Mouse (Mus musculus): ENCODE results near the gene AI467606.

Gene AI467606

GRCm38 (mm10) chr7:127110239-127111007, 19.3 kb downstream of the AI467606 start:
- CTCF ChIA-PET = interaction anchor here (0.5 to 2.9 kb wide), 48 partner anchors 9 to 883 kb away, joined by 3 to 20 read pairs (median 3); partner anchors contain the start of genes Qprt (in 2 of the 4), AI467606 (in 1 of the 4), Maz (in 1 of the 4) and Mvp (in 1 of the 4)
- POLR2A ChIA-PET = interaction anchor here (0.5 to 1.6 kb wide), 16 partner anchors 10 to 406 kb away, joined by 3 to 6 read pairs (median 3); partner anchors contain the start of genes Maz (in 2 of the 4), Pagr1a (in 2 of the 4), Pagr1b (in 1 of the 4) and Qprt (in 1 of the 4)

DNA sequence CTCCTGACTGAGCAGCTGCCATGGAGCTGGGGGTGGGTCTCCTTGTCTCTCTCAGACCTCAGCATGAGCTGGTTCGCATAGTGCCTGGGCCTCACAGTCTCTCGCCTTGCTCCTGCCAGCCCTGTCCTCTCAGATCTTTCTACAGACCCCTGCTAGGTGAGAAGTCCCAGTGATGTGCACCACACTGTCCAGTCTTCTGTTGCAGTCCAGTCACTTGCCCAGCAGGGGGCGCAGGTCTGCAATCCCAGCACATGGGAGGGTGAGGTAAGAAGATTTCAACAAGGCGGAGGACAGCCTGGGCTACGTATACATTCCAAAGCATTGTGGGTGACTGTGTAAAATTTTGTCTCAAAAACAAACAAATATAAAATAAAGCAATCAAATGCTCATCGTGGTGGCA, 20.3 kb downstream of the AI467606 start:
- ChIA-PET CTCF (interaction anchor here (0.5 to 2.9 kb wide), 29 partner anchors 9 to 1688 kb away, joined by 3 to 20 read pairs (median 3); partner anchors contain the start of genes Qprt (in 2 of the 4) and Maz (in 1 of the 4)), POLR2A (interaction anchor here in 3 of 4 experiments (0.6 to 1.6 kb wide), 8 partner anchors 10 to 332 kb away, joined by 3 to 6 read pairs (median 4); partner anchors contain the start of genes Maz (in 2 of the 3) and Qprt (in 1 of the 3))

DNA sequence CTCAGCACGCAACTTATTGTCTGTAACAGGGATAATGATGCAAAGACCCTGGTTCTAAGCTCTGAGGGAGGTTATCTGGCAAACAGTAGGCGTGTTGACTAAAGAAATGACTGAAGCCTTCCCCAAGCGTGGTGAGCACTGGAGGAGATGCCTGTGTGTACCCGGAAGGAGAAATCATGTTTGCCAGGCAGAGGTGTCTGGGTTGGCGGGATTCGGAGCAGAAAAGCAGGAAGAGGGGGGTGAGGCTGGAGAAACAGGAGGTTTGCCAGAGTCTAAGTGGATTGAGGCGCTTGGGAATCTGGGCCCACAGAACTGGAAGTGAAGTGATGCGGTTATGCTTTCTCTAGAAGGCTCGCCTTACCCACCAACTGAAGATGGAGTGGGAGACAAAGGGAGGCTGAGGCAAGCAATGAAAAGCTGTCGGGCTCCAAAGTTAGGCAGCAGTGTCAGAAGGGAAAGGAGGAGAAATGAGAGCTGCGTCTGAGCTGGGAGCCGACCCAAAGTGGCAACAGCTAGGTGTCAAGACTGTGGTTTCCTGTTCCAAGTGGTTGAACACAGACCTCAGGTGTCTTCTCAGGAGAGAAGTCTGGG, 21.2 kb downstream of the AI467606 start:
- CTCF ChIA-PET = interaction anchor here (0.6 to 2.9 kb wide), 9 partner anchors 9 to 1687 kb away, joined by 3 to 20 read pairs (median 8); partner anchors contain the start of genes Qprt (in 1 of the 4) and Sh2b1 (in 1 of the 4)
- POLR2A ChIA-PET = interaction anchor here in 2 of 4 experiments (0.6 to 1.3 kb wide), 5 partner anchors 9 to 215 kb away, joined by 3 to 4 read pairs (median 3); partner anchors contain the start of gene Qprt (in 1 of the 2)

- POLR2A ChIA-PET = interaction anchor here in 3 of 4 experiments (0.6 to 1.3 kb wide), 8 partner anchors 9 to 215 kb away, joined by 3 to 4 read pairs (median 4); partner anchors contain the start of genes Cd2bp2 (in 1 of the 3) and Qprt (in 1 of the 3)
These were observed 21.9 kb downstream of the AI467606 start for GRCm38 (mm10) chr7:127112921-127113597.

DNA sequence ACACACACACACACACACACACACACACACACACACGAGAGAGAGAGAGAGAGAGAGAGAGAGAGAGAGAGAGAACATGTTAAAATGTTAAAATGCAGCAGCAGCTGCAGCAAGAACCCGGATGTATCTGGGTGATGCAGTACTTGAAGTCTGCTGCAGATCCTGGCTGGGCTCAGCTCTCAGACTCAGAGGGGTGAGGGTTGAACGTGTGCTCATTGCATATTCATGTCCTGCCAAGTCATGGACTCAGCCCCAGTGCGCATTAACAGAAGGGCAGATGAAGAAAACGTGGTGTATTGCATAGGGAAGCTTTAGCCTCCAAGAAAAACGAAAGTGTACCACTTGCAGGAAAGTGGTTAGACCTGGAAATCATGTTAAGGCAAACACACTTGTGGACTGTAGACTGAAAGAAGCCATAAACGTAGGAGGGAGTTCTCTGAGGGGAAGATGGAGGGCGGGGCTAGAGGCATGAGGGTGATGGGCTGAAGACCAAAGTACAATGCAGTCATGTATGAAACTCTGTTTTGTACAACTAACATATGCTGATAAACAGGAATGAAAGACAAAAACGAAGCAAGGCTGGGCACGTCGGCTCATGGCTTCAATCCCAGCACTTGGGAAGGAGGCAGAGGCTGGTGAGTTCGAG, 22.6 kb downstream of the AI467606 start:
- ChIA-PET CTCF (interaction anchor here in 3 of 4 experiments (0.6 to 1.8 kb wide), 6 partner anchors 16 to 551 kb away, joined by 3 to 9 read pairs (median 4); partner anchors contain the start of gene Kif22 (in 1 of the 3)), POLR2A (interaction anchor here in 3 of 4 experiments (0.7 to 1.5 kb wide), 9 partner anchors 8 to 216 kb away, joined by 3 to 7 read pairs (median 3); partner anchors contain the start of genes Cd2bp2 (in 1 of the 3), Maz (in 1 of the 3) and Qprt (in 1 of the 3))

More at GRCm38 (mm10) chr7:127112921-127113597, 21.9 kb downstream of the AI467606 start:
- CTCF ChIA-PET = interaction anchor here (0.6 to 2.9 kb wide), 8 partner anchors 16 to 552 kb away, joined by 3 to 20 read pairs (median 4); partner anchors contain the start of gene Kif22 (in 1 of the 4)

- POLR2A ChIA-PET = interaction anchor here in 2 of 4 experiments (1.1 to 1.5 kb wide), 6 partner anchors 15 to 139 kb away, joined by 3 read pairs; partner anchors contain the start of gene Maz (in 1 of the 2)
- CTCF ChIA-PET = interaction anchor here in 1 of 4 experiments (1.8 kb wide), 1 partner anchor 14 kb away, joined by 9 read pairs; no protein-coding TSS in a partner anchor
These were observed 23.8 kb downstream of the AI467606 start for GRCm38 (mm10) chr7:127114920-127115319.

- ChIA-PET POLR2A (interaction anchor here in 3 of 4 experiments (0.7 to 1.3 kb wide), 6 partner anchors 11 to 550 kb away, joined by 3 to 5 read pairs (median 3); no protein-coding TSS in a partner anchor), CTCF (interaction anchor here in 2 of 4 experiments (0.5 to 1.4 kb wide), 3 partner anchors 46 to 66 kb away, joined by 3 to 4 read pairs (median 4); no protein-coding TSS in a partner anchor)
These were observed 25.3 kb downstream of the AI467606 start for GRCm38 (mm10) chr7:127116331-127116935.

- CTCF ChIA-PET = interaction anchor here in 3 of 4 experiments (0.5 to 2.0 kb wide), 23 partner anchors 12 to 952 kb away, joined by 3 to 7 read pairs (median 3); partner anchors contain the start of genes Dctpp1 (in 1 of the 3), Kif22 (in 1 of the 3) and Maz (in 1 of the 3)
- POLR2A ChIA-PET = interaction anchor here (0.8 to 1.7 kb wide), 6 partner anchors 13 to 154 kb away, joined by 3 to 5 read pairs (median 3); partner anchors contain the start of gene Cd2bp2 (in 1 of the 4)
These were observed 26.8 kb downstream of the AI467606 start for GRCm38 (mm10) chr7:127117948-127118347.

DNA sequence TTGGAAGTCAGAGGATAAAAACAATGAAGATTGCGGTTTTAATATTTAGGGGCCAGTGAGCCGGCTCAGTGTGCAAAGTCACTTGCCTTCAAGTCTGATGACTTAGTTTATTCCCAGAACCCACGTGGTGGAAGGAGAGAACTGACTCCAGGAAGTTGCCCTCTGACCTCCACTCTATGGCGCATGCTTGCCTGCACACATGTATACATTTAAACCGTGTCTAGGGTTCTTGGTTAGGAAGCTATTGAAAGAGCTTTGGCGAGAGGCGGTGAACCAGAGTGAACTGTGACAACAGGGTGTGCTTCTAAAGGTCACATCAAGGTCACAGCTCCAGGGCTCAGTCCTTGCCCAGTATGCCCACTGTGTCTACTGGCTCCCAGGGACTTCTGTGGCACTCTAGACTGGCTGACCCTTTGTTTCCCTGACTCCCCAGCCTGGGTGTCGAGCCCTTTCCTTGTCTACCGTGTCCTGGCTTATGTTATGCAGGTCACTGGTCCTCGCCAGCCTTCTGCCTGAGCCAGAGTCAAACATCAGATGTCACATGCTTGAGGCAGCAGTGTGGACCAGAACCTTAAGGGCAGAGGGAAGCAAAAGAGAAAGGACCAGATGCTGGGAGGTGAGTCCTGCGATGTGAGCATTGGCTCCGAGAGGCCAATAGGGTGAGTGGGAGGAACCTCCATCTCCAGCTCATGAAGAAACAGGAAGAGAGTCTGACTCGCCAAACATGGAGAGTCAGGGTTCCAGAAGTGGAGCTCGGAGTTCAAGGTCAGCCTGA, 27.7 kb downstream of the AI467606 start:
- CTCF ChIA-PET = interaction anchor here in 2 of 4 experiments (0.5 to 2.0 kb wide), 12 partner anchors 11 to 180 kb away, joined by 3 to 7 read pairs (median 3); no protein-coding TSS in a partner anchor
- POLR2A ChIA-PET = interaction anchor here (0.6 to 1.7 kb wide), 10 partner anchors 10 to 395 kb away, joined by 3 to 5 read pairs (median 3); partner anchors contain the start of gene Maz (in 1 of the 4)

GRCm38 (mm10) chr7:127121061-127121910, 30.1 kb downstream of the AI467606 start:
- CTCF ChIA-PET = interaction anchor here in 3 of 4 experiments (0.6 to 2.1 kb wide), 5 partner anchors 10 to 567 kb away, joined by 3 to 9 read pairs (median 5); no protein-coding TSS in a partner anchor
- POLR2A ChIA-PET = interaction anchor here (0.5 to 1.6 kb wide), 17 partner anchors 8 to 145 kb away, joined by 3 to 7 read pairs (median 4); partner anchors contain the start of genes Cdiptos (in 1 of the 4), Maz (in 1 of the 4) and Pagr1a (in 1 of the 4)

- ChIA-PET CTCF (interaction anchor here in 3 of 4 experiments (0.6 to 2.1 kb wide), 4 partner anchors 10 to 568 kb away, joined by 5 to 9 read pairs (median 6); no protein-coding TSS in a partner anchor), POLR2A (interaction anchor here (0.5 to 1.6 kb wide), 18 partner anchors 8 to 145 kb away, joined by 3 to 7 read pairs (median 4); partner anchors contain the start of genes Cdiptos (in 1 of the 4) and Maz (in 1 of the 4))
These were observed 30.7 kb downstream of the AI467606 start, which contains the start of gene Qprt for GRCm38 (mm10) chr7:127121911-127122270. TSS of gene Qprt (minus strand) at chr7:127122226.

GRCm38 (mm10) chr7:127129638-127130037, 38.5 kb downstream of the AI467606 start:
- ChIA-PET POLR2A (interaction anchor here in 3 of 4 experiments (0.6 to 1.6 kb wide), 8 partner anchors 8 to 145 kb away, joined by 3 to 5 read pairs (median 4); partner anchors contain the start of gene Qprt (in 1 of the 3)), CTCF (interaction anchor here (0.7 to 3.3 kb wide), 28 partner anchors 8 to 620 kb away, joined by 3 to 14 read pairs (median 3); partner anchors contain the start of gene Spn (in 2 of the 4))

DNA sequence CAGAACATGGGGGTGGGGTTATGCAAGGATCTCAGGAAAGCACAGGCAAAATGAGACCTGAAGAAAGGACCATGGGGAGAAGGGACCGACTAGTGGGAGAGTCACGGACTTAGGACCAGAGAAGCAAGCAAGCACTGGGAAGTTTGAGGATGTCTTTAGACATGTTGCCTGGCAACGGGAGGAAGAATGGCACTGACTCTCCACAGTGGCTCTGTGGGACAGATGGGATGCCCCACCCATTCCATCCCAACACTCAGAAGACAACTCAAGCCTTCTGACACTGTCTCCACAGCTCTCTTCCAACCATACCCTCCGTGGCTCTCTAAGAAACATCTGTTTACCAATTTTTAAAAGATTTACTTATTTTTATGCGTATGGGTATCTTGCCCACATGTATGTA, 42.0 kb downstream of the AI467606 start:
- ChIA-PET POLR2A (interaction anchor here in 2 of 4 experiments (0.6 to 1.0 kb wide), 2 partner anchors 11 to 89 kb away, joined by 4 to 5 read pairs; partner anchors contain the start of gene Qprt (in 1 of the 2)), CTCF (interaction anchor here in 3 of 4 experiments (0.6 kb wide), 3 partner anchors 35 to 209 kb away, joined by 3 read pairs; no protein-coding TSS in a partner anchor)

All from embryonic stem cell, embryonic (primary cell).